Mouse (Mus musculus): ENCODE results near the gene Osbpl9.

GRCm38 (mm10) chr4:109173369-109173768 is 28.7 kb downstream of the Osbpl9 start:
- TF ChIP-seq CTCF (IDR thresholded peaks at IDR 0.05; ENCODE audit: insufficient read depth, low read depth, low read length), result no peak
- TF ChIP-seq POLR2A (IDR thresholded peaks at IDR 0.05; ENCODE audit: insufficient read depth, low read depth, low read length), result no peak

Data from olfactory bulb, adult 2 months (tissue).